Mouse (Mus musculus) heart, embryonic 13.5 days (tissue): Measurements from ENCODE around the gene Cldn20. TPM values are rescaled to one million over a fixed set of nuclear protein-coding genes. Genes with fewer than 3 reads are reported as not detected.

ENCODE experiments used
- ATAC-seq: fragments of 200-750 bp; cut with Nextera tagmentation; 2 replicates; pipeline ENCODE4 v1.8.0; 2017; ENCODE audit warnings: moderate TSS enrichment; ENCODE audit not compliant: insufficient number of reproducible peaks, low FRiP score, low TSS enrichment; ENCODE audit errors: extremely low read depth
- H3K27ac ChIP-seq: fragments of 300-500 bp; sonication (generic); replicated peaks from 2 replicates; pipeline ENCODE4 v1.5.1; 2015; ENCODE audit warnings: moderate library complexity, mild to moderate bottlenecking, inconsistent platforms
- H3K27me3 ChIP-seq: fragments of 300-500 bp; sonication (generic); replicated peaks from 2 replicates; pipeline ENCODE4 v1.6.1; 2015; ENCODE audit warnings: mild to moderate bottlenecking, inconsistent platforms
- H3K36me3 ChIP-seq: fragments of 300-500 bp; sonication (generic); 2 replicates; pipeline ENCODE4 v1.6.1; 2015; ENCODE audit warnings: mild to moderate bottlenecking, inconsistent platforms
- H3K4me1 ChIP-seq: fragments of 300-500 bp; sonication (generic); 2 replicates; pipeline ENCODE4 v1.6.1; 2015; ENCODE audit warnings: inconsistent platforms
- H3K4me2 ChIP-seq: fragments of 300-500 bp; sonication (generic); 2 replicates; pipeline ENCODE4 v1.6.1; 2015; ENCODE audit warnings: inconsistent platforms, mild to moderate bottlenecking, moderate library complexity
- H3K4me3 ChIP-seq: fragments of 300-500 bp; sonication (generic); 2 replicates; pipeline ENCODE4 v1.5.1; 2015; ENCODE audit warnings: moderate library complexity, mild to moderate bottlenecking, inconsistent platforms
- H3K9ac ChIP-seq: fragments of 300-500 bp; sonication (generic); 2 replicates; pipeline ENCODE4 v1.6.1; 2015; ENCODE audit warnings: inconsistent platforms, mild to moderate bottlenecking, moderate library complexity
- H3K9me3 ChIP-seq: fragments of 300-500 bp; sonication (generic); 2 replicates; pipeline ENCODE4 v1.6.1; 2016; ENCODE audit warnings: inconsistent platforms
- WGBS: fragments of 180-500 bp; shearing (Covaris S2); methylation state at CpG from one replicate; pipeline ENCODE4 v1.1.7; 2015; ENCODE audit warnings: mixed read lengths; 5-methylcytosine and 5-hydroxymethylcytosine counted together
- polyA plus RNA-seq: library from polyadenylated mRNA; unstranded; fragments of >200 nt; fragmentation: Nextera tagmentation; extraction: Ambion mirVana; gene quantifications from 2 replicates; pipeline ENCODE4 v1.2.1, GENCODE M21; 2015

Cldn20 gene
- polyA plus RNA-seq, 1 experiment from 2014 or later = not detected

- H3K4me3 ChIP-seq = no peak overlapping the region
- no peaks in the 10 kb centered on the region for H3K36me3 ChIP-seq
- ATAC-seq = no peak
- no peak overlapping the region for H3K27ac ChIP-seq
- H3K9me3 ChIP-seq = no peaks in the 10 kb centered on the region
- H3K27me3 ChIP-seq = no peaks in the 10 kb centered on the region
- no peaks in the 10 kb centered on the region for H3K4me1 ChIP-seq
- 78% methylated on average over 3 of the region's 3 CpGs for WGBS
- H3K9ac ChIP-seq = no peak overlapping the region
- no peak overlapping the region for H3K4me2 ChIP-seq
Observed at GRCm38 (mm10) chr17:3498580-3498979, 33.8 kb upstream of the Cldn20 start.

GRCm38 (mm10) chr17:3499468-3499867, 32.9 kb upstream of the Cldn20 start:
- Histone ChIP-seq H3K4me1 (no peaks in the 10 kb centered on the region), H3K9me3 (no peaks in the 10 kb centered on the region), H3K4me3 (no peak overlapping the region), H3K4me2 (no peak overlapping the region), H3K9ac (no peak overlapping the region), H3K27ac (no peak overlapping the region), H3K36me3 (no peaks in the 10 kb centered on the region), H3K27me3 (no peaks in the 10 kb centered on the region)
- WGBS = 87% methylated on average over 8 of the region's 8 CpGs
- no peak for ATAC-seq

GRCm38 (mm10) chr17:3500076-3500475, 32.3 kb upstream of the Cldn20 start:
- Histone ChIP-seq H3K4me2 (no peak overlapping the region), H3K4me3 (no peak overlapping the region), H3K27me3 (no peaks in the 10 kb centered on the region), H3K27ac (no peak overlapping the region), H3K36me3 (no peaks in the 10 kb centered on the region), H3K9ac (no peak overlapping the region), H3K4me1 (no peaks in the 10 kb centered on the region), H3K9me3 (no peaks in the 10 kb centered on the region)
- ATAC-seq = no peak
- 80% methylated on average over 6 of the region's 6 CpGs for WGBS

GRCm38 (mm10) chr17:3500936-3501335, 31.4 kb upstream of the Cldn20 start:
- Histone ChIP-seq H3K4me3 (no peak overlapping the region), H3K9ac (no peak overlapping the region), H3K36me3 (no peaks in the 10 kb centered on the region), H3K9me3 (no peaks in the 10 kb centered on the region), H3K27me3 (no peaks in the 10 kb centered on the region), H3K27ac (no peak overlapping the region), H3K4me2 (no peak overlapping the region), H3K4me1 (no peaks in the 10 kb centered on the region)
- 70% methylated on average over 4 of the region's 4 CpGs for WGBS
- ATAC-seq = no peak

- H3K27ac ChIP-seq = no peak overlapping the region
- H3K4me3 ChIP-seq = no peak overlapping the region
- H3K4me1 ChIP-seq = no peaks in the 10 kb centered on the region
- H3K4me2 ChIP-seq = no peak overlapping the region
- no peak for ATAC-seq
- no peaks in the 10 kb centered on the region for H3K27me3 ChIP-seq
- no peaks in the 10 kb centered on the region for H3K9me3 ChIP-seq
- no peak overlapping the region for H3K9ac ChIP-seq
- WGBS = 77% methylated on average over 1 of the region's 1 CpGs
- H3K36me3 ChIP-seq = no peaks in the 10 kb centered on the region
Observed at GRCm38 (mm10) chr17:3505711-3506110, 26.6 kb upstream of the Cldn20 start.

GRCm38 (mm10) chr17:3506508-3506907, 25.8 kb upstream of the Cldn20 start:
- Histone ChIP-seq H3K27ac (no peak overlapping the region), H3K9ac (no peak overlapping the region), H3K36me3 (no peaks in the 10 kb centered on the region), H3K27me3 (no peaks in the 10 kb centered on the region), H3K9me3 (no peaks in the 10 kb centered on the region), H3K4me2 (no peak overlapping the region), H3K4me3 (no peak overlapping the region), H3K4me1 (no peaks in the 10 kb centered on the region)
- ATAC-seq = no peak
- WGBS = 77% methylated on average over 8 of the region's 8 CpGs

- no peaks in the 10 kb centered on the region for H3K27me3 ChIP-seq
- H3K9ac ChIP-seq = no peak overlapping the region
- peaks cover 6% of the 10 kb centered on the region; the same call in 1 of the 2 replicates for H3K36me3 ChIP-seq
- H3K4me2 ChIP-seq = no peak overlapping the region
- H3K27ac ChIP-seq = no peak overlapping the region
- no peak overlapping the region for H3K4me3 ChIP-seq
- no peaks in the 10 kb centered on the region for H3K4me1 ChIP-seq
- no peaks in the 10 kb centered on the region for H3K9me3 ChIP-seq
- no peak for ATAC-seq
- 15% methylated on average over 1 of the region's 1 CpGs for WGBS
Observed at GRCm38 (mm10) chr17:3509841-3510240, 22.5 kb upstream of the Cldn20 start.

GRCm38 (mm10) chr17:3514316-3514715, 18.0 kb upstream of the Cldn20 start:
- Histone ChIP-seq H3K27me3 (no peaks in the 10 kb centered on the region), H3K27ac (no peak overlapping the region), H3K4me1 (no peaks in the 10 kb centered on the region), H3K4me3 (no peak overlapping the region), H3K4me2 (no peak overlapping the region), H3K9me3 (no peaks in the 10 kb centered on the region), H3K9ac (no peak overlapping the region), H3K36me3 (peaks cover 34% of the 10 kb centered on the region)
- no peak for ATAC-seq
- 77% methylated on average over 5 of the region's 5 CpGs for WGBS

GRCm38 (mm10) chr17:3515851-3516250, 16.5 kb upstream of the Cldn20 start:
- Histone ChIP-seq H3K27ac (no peak overlapping the region), H3K4me3 (no peak overlapping the region), H3K9ac (no peak overlapping the region), H3K4me1 (no peaks in the 10 kb centered on the region), H3K4me2 (no peak overlapping the region), H3K36me3 (peaks cover 38% of the 10 kb centered on the region), H3K9me3 (no peaks in the 10 kb centered on the region), H3K27me3 (no peaks in the 10 kb centered on the region)
- ATAC-seq = no peak
- WGBS = 87% methylated on average over 8 of the region's 8 CpGs

- Histone ChIP-seq H3K27ac (no peak overlapping the region), H3K36me3 (peaks cover 38% of the 10 kb centered on the region), H3K27me3 (no peaks in the 10 kb centered on the region), H3K4me3 (no peak overlapping the region), H3K9me3 (no peaks in the 10 kb centered on the region), H3K4me2 (no peak overlapping the region), H3K9ac (no peak overlapping the region), H3K4me1 (no peaks in the 10 kb centered on the region)
- 74% methylated on average over 9 of the region's 9 CpGs for WGBS
- no peak for ATAC-seq
Observed at GRCm38 (mm10) chr17:3516406-3516805, 15.9 kb upstream of the Cldn20 start.

- Histone ChIP-seq H3K27ac (no peak overlapping the region), H3K4me3 (no peak overlapping the region), H3K36me3 (peaks cover 28% of the 10 kb centered on the region), H3K9me3 (no peaks in the 10 kb centered on the region), H3K4me1 (no peaks in the 10 kb centered on the region), H3K4me2 (no peak overlapping the region), H3K9ac (no peak overlapping the region), H3K27me3 (no peaks in the 10 kb centered on the region)
- ATAC-seq = no peak
- 86% methylated on average over 5 of the region's 5 CpGs for WGBS
Observed at GRCm38 (mm10) chr17:3520344-3520743, 12.0 kb upstream of the Cldn20 start.

- H3K27ac ChIP-seq = no peak overlapping the region
- H3K9ac ChIP-seq = no peak overlapping the region
- no peaks in the 10 kb centered on the region for H3K9me3 ChIP-seq
- H3K27me3 ChIP-seq = no peaks in the 10 kb centered on the region
- H3K4me2 ChIP-seq = no peak overlapping the region
- H3K4me3 ChIP-seq = no peak overlapping the region
- H3K4me1 ChIP-seq = peaks cover 25% of the 10 kb centered on the region
- ATAC-seq = no peak
- WGBS = 57% methylated on average over 6 of the region's 6 CpGs
- H3K36me3 ChIP-seq = peaks cover 11% of the 10 kb centered on the region
Observed at GRCm38 (mm10) chr17:3527841-3528471, 4.4 kb upstream of the Cldn20 start.
